Mouse (Mus musculus) lung, postnatal 25 days (tissue): ENCODE measurements around the gene Magi1.

ENCODE experiments used
- DNase-seq: peaks from one replicate; pipeline ENCODE4 v3.0.0; 2022; ENCODE audit warnings: low spot score

The Magi1 gene

GRCm38 (mm10) chr6:94201940-94202339 is 81.8 kb downstream of the Magi1 start:
- no peak for DNase-seq

- peak; percentile 57 for DNase-seq
Measured at GRCm38 (mm10) chr6:94200910-94201309, 82.8 kb downstream of the Magi1 start.

- DNase-seq = no peak
Measured at GRCm38 (mm10) chr6:94199696-94200095, 84.0 kb downstream of the Magi1 start.

GRCm38 (mm10) chr6:94197831-94198230 is 85.9 kb downstream of the Magi1 start:
- DNase-seq = no peak

GRCm38 (mm10) chr6:94195303-94195911 is 88.3 kb downstream of the Magi1 start:
- peak; percentile 40 for DNase-seq

GRCm38 (mm10) chr6:94190830-94191229 is 92.9 kb downstream of the Magi1 start:
- DNase-seq = no peak

GRCm38 (mm10) chr6:94189379-94189778 is 94.3 kb downstream of the Magi1 start:
- DNase-seq = no peak

GRCm38 (mm10) chr6:94186628-94187319 is 96.9 kb downstream of the Magi1 start:
- DNase-seq = peak; percentile 28

GRCm38 (mm10) chr6:94184268-94184667 is 99.4 kb downstream of the Magi1 start:
- DNase-seq = no peak

GRCm38 (mm10) chr6:94183354-94183851 is 100.3 kb downstream of the Magi1 start:
- DNase-seq = peak; percentile 29

- no peak for DNase-seq
Measured at GRCm38 (mm10) chr6:94181673-94182255, 102.0 kb downstream of the Magi1 start.

- DNase-seq = no peak
Measured at GRCm38 (mm10) chr6:94180331-94181150, 103.2 kb downstream of the Magi1 start.

- no peak for DNase-seq
Measured at GRCm38 (mm10) chr6:94177559-94177958, 106.2 kb downstream of the Magi1 start.

GRCm38 (mm10) chr6:94176705-94177104 is 107.0 kb downstream of the Magi1 start:
- no peak for DNase-seq

- no peak for DNase-seq
Measured at GRCm38 (mm10) chr6:94171250-94171649, 112.5 kb downstream of the Magi1 start.

GRCm38 (mm10) chr6:94169581-94170194 is 114.0 kb downstream of the Magi1 start:
- no peak for DNase-seq

GRCm38 (mm10) chr6:94165951-94166350 is 117.8 kb downstream of the Magi1 start:
- no peak for DNase-seq

GRCm38 (mm10) chr6:94164753-94165536 is 118.8 kb downstream of the Magi1 start:
- DNase-seq = peak; percentile 41

GRCm38 (mm10) chr6:94163325-94163995 is 120.3 kb downstream of the Magi1 start:
- no peak for DNase-seq

GRCm38 (mm10) chr6:94162918-94163317 is 120.8 kb downstream of the Magi1 start:
- no peak for DNase-seq
